Mouse (Mus musculus): ENCODE measurements at regions not wholly inside any gene's neighbourhood (a gene's known extent, or its start where the extent isn't known, plus 50 kb on each side); places are given as distances from the start of the nearest gene placed in this dataset.

- no peak for DNase-seq
These were observed 245.2 kb downstream of the Sv2b start for GRCm38 (mm10) chr7:75063816-75064215.

- DNase-seq = no peak
These were observed 258.8 kb downstream of the Sv2b start for GRCm38 (mm10) chr7:75050231-75050630.

GRCm38 (mm10) chr7:75049751-75050150 lies 259.3 kb downstream of the Sv2b start:
- no peak for DNase-seq

- DNase-seq = no peak
These were observed 260.2 kb downstream of the Sv2b start for GRCm38 (mm10) chr7:75048822-75049221.

- no peak for DNase-seq
These were observed 261.2 kb downstream of the Sv2b start for GRCm38 (mm10) chr7:75047827-75048226.

GRCm38 (mm10) chr7:75040871-75041270 lies 268.2 kb downstream of the Sv2b start:
- no peak for DNase-seq

GRCm38 (mm10) chr7:75026191-75026590 lies 282.9 kb downstream of the Sv2b start:
- no peak for DNase-seq

- no peak for DNase-seq
These were observed 287.1 kb downstream of the Sv2b start for GRCm38 (mm10) chr7:75021966-75022365.

GRCm38 (mm10) chr7:75018640-75019039 lies 290.4 kb downstream of the Sv2b start:
- peak; percentile 4 for DNase-seq

GRCm38 (mm10) chr7:75008481-75008880 lies 300.6 kb downstream of the Sv2b start:
- no peak for DNase-seq

- peak; percentile 6 for DNase-seq
These were observed 318.9 kb downstream of the Sv2b start for GRCm38 (mm10) chr7:74990198-74990597.

GRCm38 (mm10) chr7:74979479-74979878 lies 329.6 kb downstream of the Sv2b start:
- no peak for DNase-seq

GRCm38 (mm10) chr7:74975986-74976385 lies 333.1 kb downstream of the Sv2b start:
- DNase-seq = no peak

- DNase-seq = no peak
These were observed 334.6 kb downstream of the Sv2b start for GRCm38 (mm10) chr7:74974448-74974847.

- DNase-seq = no peak
These were observed 364.5 kb downstream of the Sv2b start for GRCm38 (mm10) chr7:74944421-74945098.

- DNase-seq = peak; percentile 5
These were observed 366.1 kb downstream of the Sv2b start for GRCm38 (mm10) chr7:74942917-74943316.

- no peak for DNase-seq
These were observed 366.9 kb downstream of the Sv2b start for GRCm38 (mm10) chr7:74942146-74942545.

- no peak for DNase-seq
These were observed 374.7 kb upstream of the Slco3a1 start for GRCm38 (mm10) chr7:74929142-74929829.

GRCm38 (mm10) chr7:74928226-74928927 lies 373.8 kb upstream of the Slco3a1 start:
- DNase-seq = no peak

- no peak for DNase-seq
These were observed 372.1 kb upstream of the Slco3a1 start for GRCm38 (mm10) chr7:74926729-74927128.

- no peak for DNase-seq
These were observed 369.6 kb upstream of the Slco3a1 start for GRCm38 (mm10) chr7:74924156-74924555.

GRCm38 (mm10) chr7:74908311-74908962 lies 353.9 kb upstream of the Slco3a1 start:
- no peak for DNase-seq

- DNase-seq = no peak
These were observed 352.8 kb upstream of the Slco3a1 start for GRCm38 (mm10) chr7:74907391-74907790.
